Mouse (Mus musculus) ES-E14 (cell line): Measurements from ENCODE around the gene Jade2.

Experiments
- MAFK ChIP-seq: IDR thresholded peaks from 2 replicates; pipeline ENCODE4 v1.6.1; 2014; ENCODE audit warnings: mild to moderate bottlenecking, low read depth, low read length, inconsistent platforms; ENCODE audit not compliant: insufficient read depth
- ZC3H11A ChIP-seq: IDR thresholded peaks from 2 replicates; pipeline ENCODE4 v1.6.1; 2012; ENCODE audit warnings: low read depth, mild to moderate bottlenecking, inconsistent platforms, low read length, borderline replicate concordance

GRCm38 (mm10) chr11:51764816-51765215 lies 92.6 kb downstream of the Jade2 start:
- TF ChIP-seq ZC3H11A (no peak), MAFK (no peak)
